Mouse (Mus musculus): Measurements from ENCODE around the gene Megf6.

- TF ChIP-seq CTCF (IDR thresholded peaks at IDR 0.05; ENCODE audit: borderline replicate concordance, control insufficient read depth, extremely low read depth, insufficient read depth, low read length, poor library complexity) (peak; percentile 74; the same call in 1 of the 2 replicates), POLR2A (IDR thresholded peaks at IDR 0.05; ENCODE audit: control insufficient read depth, extremely low read depth, insufficient read depth, low read length, poor library complexity) (no peak)
Measured at GRCm38 (mm10) chr4:154163296-154163695, 7.2 kb upstream of the Megf6 start.
